Mouse (Mus musculus) lung, embryonic 16.5 days (tissue): ENCODE results near the gene Rufy2. TPM values are rescaled to one million over a fixed set of nuclear protein-coding genes. Genes with fewer than 3 reads are reported as not detected.

ENCODE experiments used
- ATAC-seq: fragments of 200-750 bp; cut with Nextera tagmentation; 2 replicates; pipeline ENCODE4 v1.8.0; 2017; ENCODE audit warnings: low read depth, mild to moderate bottlenecking, moderate library complexity
- H3K27ac ChIP-seq: fragments of 300-500 bp; sonication (generic); 2 replicates; pipeline ENCODE4 v1.5.1; 2014; ENCODE audit warnings: mild to moderate bottlenecking, control low read depth, low read length
- H3K27me3 ChIP-seq: fragments of 300-500 bp; sonication (generic); 2 replicates; pipeline ENCODE4 v1.6.1; 2014; ENCODE audit warnings: low read depth, low read length, mixed read lengths; ENCODE audit not compliant: control insufficient read depth, insufficient read depth
- H3K36me3 ChIP-seq: fragments of 300-500 bp; sonication (generic); 2 replicates; pipeline ENCODE4 v1.6.1; 2014; ENCODE audit warnings: low read length; ENCODE audit not compliant: control insufficient read depth, insufficient read depth
- H3K4me1 ChIP-seq: fragments of 300-500 bp; sonication (generic); replicated peaks from 2 replicates; pipeline ENCODE4 v1.6.1; 2014; ENCODE audit warnings: low read length, mixed read lengths; ENCODE audit not compliant: control insufficient read depth, insufficient read depth
- H3K4me2 ChIP-seq: fragments of 300-500 bp; sonication (generic); 2 replicates; pipeline ENCODE4 v1.6.1; 2014; ENCODE audit warnings: low read depth, low read length, control low read depth
- H3K4me3 ChIP-seq: fragments of 300-500 bp; sonication (generic); 2 replicates; pipeline ENCODE4 v1.5.1; 2014; ENCODE audit warnings: mild to moderate bottlenecking, low read length, control low read depth
- H3K9ac ChIP-seq: fragments of 300-500 bp; sonication (generic); 2 replicates; pipeline ENCODE4 v1.6.1; 2014; ENCODE audit warnings: low read length, control low read depth
- H3K9me3 ChIP-seq: fragments of 300-500 bp; sonication (generic); 2 replicates; pipeline ENCODE4 v1.6.1; 2016; ENCODE audit warnings: low read length; ENCODE audit not compliant: control insufficient read depth
- WGBS: fragments of 180-500 bp; shearing (Covaris S2); extraction: QIAGEN DNeasy Blood & Tissue Kit; methylation state at CpG from one replicate; pipeline ENCODE4 v1.1.7; 2014; 5-methylcytosine and 5-hydroxymethylcytosine counted together
- polyA plus RNA-seq: library from polyadenylated mRNA; unstranded; fragments of >200 nt; fragmentation: Nextera tagmentation; extraction: Ambion mirVana; gene quantifications from 2 replicates; pipeline ENCODE4 v1.2.1, GENCODE M21; 2015

Rufy2 gene
- polyA plus RNA-seq, 1 experiment from 2014 or later = 16.5 TPM

DNA sequence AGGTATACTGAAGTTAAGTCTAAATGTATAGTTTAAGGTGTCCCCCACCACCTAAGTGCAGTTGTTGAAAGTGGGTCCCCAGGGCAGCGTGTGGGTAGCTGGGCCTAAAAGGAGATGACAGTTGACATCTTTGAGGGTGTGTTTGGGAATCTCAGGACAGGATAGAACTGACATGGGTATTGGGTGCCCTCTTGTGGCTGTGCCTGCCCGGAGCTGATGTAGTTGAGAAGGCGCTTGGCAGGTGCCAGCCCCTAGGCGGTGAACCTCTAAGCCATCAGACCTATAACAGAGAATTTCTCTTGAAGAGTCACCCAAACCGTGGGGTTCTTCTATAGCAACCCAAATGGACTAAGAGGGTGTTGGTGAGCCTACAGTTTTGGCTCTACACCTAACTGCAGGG is 86.0 kb downstream of the Rufy2 start:
- WGBS = 8% methylated on average over 5 of the region's 5 CpGs
- H3K27ac ChIP-seq = no peak overlapping the region
- peak; percentile 86 for ATAC-seq

More for the DNA sequence above, 86.0 kb downstream of the Rufy2 start:
- Histone ChIP-seq H3K27me3 (no peaks in the 10 kb centered on the region), H3K4me2 (no peak overlapping the region), H3K36me3 (no peaks in the 10 kb centered on the region), H3K9ac (no peak overlapping the region), H3K4me1 (no peaks in the 10 kb centered on the region), H3K4me3 (no peak overlapping the region), H3K9me3 (no peaks in the 10 kb centered on the region)

Other genes with a start within 250 kb of the Rufy2 start
- gene Ccar1, start 187.9 kb upstream of the Rufy2 start, polyA plus RNA-seq = 125 and 130 TPM in 2 replicates
- gene Tet1, start 71.2 kb upstream of the Rufy2 start, polyA plus RNA-seq = 21.5 and 27.0 TPM in 2 replicates
- gene Slc25a16, start 59.6 kb upstream of the Rufy2 start, polyA plus RNA-seq = 15.7 and 16.3 TPM in 2 replicates
- 17.5 and 18.0 TPM in 2 replicates for gene Dna2, start 33.2 kb upstream of the Rufy2 start, polyA plus RNA-seq
- gene Hnrnph3, start 44.0 kb downstream of the Rufy2 start, polyA plus RNA-seq = 103 and 108 TPM in 2 replicates
- 2.8 and 3.7 TPM in 2 replicates for gene Pbld2, start 44.1 kb downstream of the Rufy2 start, polyA plus RNA-seq
- gene Pbld1, start 79.9 kb downstream of the Rufy2 start, polyA plus RNA-seq = 1.1 TPM in 2 replicates
- not detected in 2 replicates for gene Atoh7, start 119.4 kb downstream of the Rufy2 start, polyA plus RNA-seq
- 0.55 and 0.78 TPM in 2 replicates for gene Mypn, start 223.7 kb downstream of the Rufy2 start, polyA plus RNA-seq